Mouse (Mus musculus): ENCODE results near the gene Pla2g15. TPM values are rescaled to one million over a fixed set of nuclear protein-coding genes. Genes with fewer than 3 reads are reported as not detected.

Gene Pla2g15
- polyA plus RNA-seq (2016; fragmentation: Nextera tagmentation; extraction: Ambion mirVana): 18.2 and 18.4 TPM in 2 replicates

DNA sequence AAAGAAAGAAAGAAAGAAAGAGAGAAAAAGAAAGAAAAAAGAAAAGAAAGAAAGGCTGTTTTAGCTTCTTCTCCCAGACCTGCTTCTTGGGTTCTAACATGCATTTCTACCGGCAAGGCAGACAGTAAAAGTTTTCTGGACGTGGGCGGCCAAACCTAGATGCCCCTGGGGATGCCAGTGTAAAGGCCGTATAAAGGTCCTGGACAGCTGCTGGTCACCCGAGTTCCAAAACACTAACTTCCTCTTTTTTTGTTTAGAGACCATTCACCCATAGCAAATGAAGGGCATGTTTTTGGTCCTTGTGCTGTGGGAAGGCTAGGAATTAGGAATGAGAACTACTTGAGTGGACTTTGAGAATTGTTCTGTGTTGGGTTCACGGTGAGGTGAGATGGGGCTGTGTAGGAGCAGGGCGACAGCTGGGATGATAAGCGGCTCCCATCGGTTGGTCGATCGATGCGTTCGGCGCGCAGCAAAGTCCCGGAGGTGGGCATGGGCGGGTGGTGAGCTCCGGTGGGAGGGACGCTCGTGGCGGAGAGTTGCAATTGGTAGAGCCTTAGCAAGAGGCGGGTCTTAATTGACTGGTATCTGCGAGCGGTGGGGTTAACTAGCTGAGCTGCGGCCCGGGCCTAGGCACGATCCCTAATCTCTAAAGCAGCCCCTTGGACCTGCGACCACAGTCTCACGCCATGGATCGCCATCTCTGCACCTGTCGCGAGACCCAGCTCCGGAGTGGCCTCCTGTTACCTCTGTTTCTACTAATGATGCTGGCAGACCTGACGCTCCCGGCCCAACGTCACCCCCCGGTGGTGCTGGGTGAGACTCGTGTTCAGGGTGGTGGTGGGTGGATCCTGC, at the start of gene Pla2g15:
Gene Pla2g15, plus strand, starts transcription at position 599 of the 852 bp plus-strand sequence.
- Histone ChIP-seq H3K27ac (0 out of 2 replicates have a peak within 1 kb of the TSS, but pooled peaks have one; percentile 11), H3K4me1 (peaks cover 6% of the 10 kb centered on the region), H3K9me3 (no peaks in the 10 kb centered on the region), H3K36me3 (peaks cover 5% of the 10 kb centered on the region), H3K4me2 (replicated peaks) (peak within 1 kb of the TSS; percentile 70), H3K27me3 (no peaks in the 10 kb centered on the region), H3K9ac (peak within 1 kb of the TSS; percentile 72), H3K4me3 (peak within 1 kb of the TSS; percentile 81)
- 3% methylated on average over 38 of the region's 38 CpGs for WGBS
- peak; percentile 95 for ATAC-seq (ENCODE audit: insufficient number of reproducible peaks, insufficient read depth, low FRiP score, low TSS enrichment)

GRCm38 (mm10) chr8:106102321-106102720, 47.9 kb upstream of the Pla2g15 start:
- Histone ChIP-seq H3K4me2 (replicated peaks) (no peak overlapping the region), H3K9ac (no peak overlapping the region), H3K27ac (no peak overlapping the region), H3K4me1 (no peaks in the 10 kb centered on the region), H3K9me3 (no peaks in the 10 kb centered on the region), H3K36me3 (peaks cover 24% of the 10 kb centered on the region), H3K27me3 (no peaks in the 10 kb centered on the region), H3K4me3 (no peak overlapping the region)
- no peak for ATAC-seq (ENCODE audit: insufficient number of reproducible peaks, insufficient read depth, low FRiP score, low TSS enrichment)
- WGBS: 89% methylated on average over 4 of the region's 4 CpGs

DNA sequence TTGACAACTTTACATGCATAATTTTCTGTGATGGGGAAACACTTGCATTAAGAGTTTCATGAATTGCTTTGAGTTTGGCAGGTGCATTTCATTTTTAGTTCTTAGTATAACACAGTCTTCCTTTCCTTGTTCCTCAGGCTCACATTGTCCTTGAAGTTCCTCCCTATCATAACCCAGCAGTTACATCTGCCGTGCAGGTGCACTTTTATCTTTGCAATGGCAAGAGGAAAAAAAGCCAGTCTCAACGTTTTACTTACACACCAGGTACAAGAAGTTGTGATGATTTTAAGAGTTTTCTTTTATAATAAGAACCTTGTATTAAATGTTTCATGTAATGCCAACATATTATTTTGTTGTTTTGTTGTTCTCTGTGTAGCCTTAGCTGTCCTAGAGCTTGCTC, 46.3 kb upstream of the Pla2g15 start:
- Histone ChIP-seq H3K27me3 (no peaks in the 10 kb centered on the region), H3K4me3 (no peak overlapping the region), H3K36me3 (peaks cover 34% of the 10 kb centered on the region), H3K9ac (no peak overlapping the region), H3K27ac (no peak overlapping the region), H3K9me3 (no peaks in the 10 kb centered on the region), H3K4me2 (replicated peaks) (no peak overlapping the region), H3K4me1 (no peaks in the 10 kb centered on the region)
- no peak for ATAC-seq (ENCODE audit: insufficient number of reproducible peaks, insufficient read depth, low FRiP score, low TSS enrichment)
- WGBS: 88% methylated on average over 2 of the region's 2 CpGs

GRCm38 (mm10) chr8:106106193-106106592, 44.0 kb upstream of the Pla2g15 start:
- Histone ChIP-seq H3K27me3 (no peaks in the 10 kb centered on the region), H3K4me3 (no peak overlapping the region), H3K4me2 (replicated peaks) (no peak overlapping the region), H3K27ac (no peak overlapping the region), H3K9me3 (no peaks in the 10 kb centered on the region), H3K4me1 (no peaks in the 10 kb centered on the region), H3K36me3 (peaks cover 36% of the 10 kb centered on the region), H3K9ac (no peak overlapping the region)
- WGBS: 98% methylated on average over 1 of the region's 1 CpGs
- no peak for ATAC-seq (ENCODE audit: insufficient number of reproducible peaks, insufficient read depth, low FRiP score, low TSS enrichment)

DNA sequence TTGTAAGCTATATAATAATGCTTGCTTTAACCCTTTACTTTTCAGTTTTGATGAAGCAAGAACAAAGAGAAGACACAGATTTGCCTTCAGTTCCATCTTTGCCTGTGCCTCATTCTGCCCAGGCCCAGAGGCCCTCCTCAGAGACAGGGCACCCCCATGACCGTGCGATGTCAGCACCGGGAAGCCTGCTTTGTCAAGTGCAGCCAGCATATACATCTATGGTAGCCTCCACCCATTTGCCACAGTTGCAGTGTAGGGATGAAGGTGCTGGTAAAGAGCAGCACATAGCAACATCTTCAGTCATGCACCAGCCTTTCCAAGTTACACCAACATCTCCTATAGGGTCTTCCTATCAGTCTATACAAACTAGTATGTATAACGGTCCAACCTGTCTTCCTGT, 42.1 kb upstream of the Pla2g15 start:
- Histone ChIP-seq H3K36me3 (peaks cover 42% of the 10 kb centered on the region), H3K9ac (no peak overlapping the region), H3K4me3 (no peak overlapping the region), H3K4me1 (no peaks in the 10 kb centered on the region), H3K27ac (no peak overlapping the region), H3K4me2 (replicated peaks) (no peak overlapping the region), H3K27me3 (no peaks in the 10 kb centered on the region), H3K9me3 (no peaks in the 10 kb centered on the region)
- 93% methylated on average over 4 of the region's 4 CpGs for WGBS
- ATAC-seq (ENCODE audit: insufficient number of reproducible peaks, insufficient read depth, low FRiP score, low TSS enrichment): no peak

DNA sequence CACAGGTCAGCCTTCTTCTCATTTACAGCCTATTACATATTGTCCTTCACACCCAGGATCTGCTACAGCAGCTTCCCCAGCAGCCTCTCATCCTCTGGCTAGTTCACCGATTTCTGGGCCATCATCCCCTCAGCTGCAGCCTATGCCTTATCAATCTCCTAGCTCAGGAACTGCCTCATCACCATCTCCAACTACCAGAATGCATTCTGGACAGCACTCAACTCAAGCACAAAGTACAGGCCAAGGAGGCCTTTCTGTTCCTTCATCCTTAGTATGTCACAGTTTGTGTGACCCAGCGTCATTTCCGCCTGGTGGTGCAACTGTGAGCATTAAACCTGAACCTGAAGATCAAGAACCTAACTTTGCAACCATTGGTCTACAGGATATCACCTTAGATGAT, 41.5 kb upstream of the Pla2g15 start:
- no peak for ATAC-seq (ENCODE audit: insufficient number of reproducible peaks, insufficient read depth, low FRiP score, low TSS enrichment)
- H3K36me3 ChIP-seq: peaks cover 38% of the 10 kb centered on the region
- H3K27me3 ChIP-seq: no peaks in the 10 kb centered on the region
- H3K4me2 ChIP-seq (replicated peaks): no peak overlapping the region
- no peaks in the 10 kb centered on the region for H3K4me1 ChIP-seq
- no peak overlapping the region for H3K27ac ChIP-seq
- H3K9me3 ChIP-seq: no peaks in the 10 kb centered on the region
- H3K9ac ChIP-seq: no peak overlapping the region
- 92% methylated on average over 3 of the region's 3 CpGs for WGBS
- no peak overlapping the region for H3K4me3 ChIP-seq

DNA sequence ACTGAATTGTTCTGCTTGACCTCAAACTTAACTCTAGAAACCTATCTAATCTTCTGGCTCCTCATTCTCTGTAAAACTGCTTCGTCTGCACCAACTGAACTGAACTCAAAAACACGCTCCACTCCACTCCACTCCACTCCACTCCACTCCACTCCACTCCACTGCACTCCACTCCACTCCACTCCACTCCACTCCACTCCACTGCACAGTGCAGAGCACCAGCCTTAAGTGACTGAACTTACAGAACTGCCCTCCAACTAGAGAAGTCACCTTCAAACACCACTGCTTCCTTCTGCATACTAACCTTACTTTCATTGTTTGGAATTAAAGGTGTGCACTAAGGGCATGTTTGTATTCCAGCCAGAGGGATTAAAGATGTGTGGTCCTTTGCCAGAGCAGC, 38.2 kb upstream of the Pla2g15 start:
- H3K9me3 ChIP-seq: no peaks in the 10 kb centered on the region
- H3K27me3 ChIP-seq: no peaks in the 10 kb centered on the region
- no peak for ATAC-seq (ENCODE audit: insufficient number of reproducible peaks, insufficient read depth, low FRiP score, low TSS enrichment)
- 91% methylated on average over 2 of the region's 2 CpGs for WGBS
- no peak overlapping the region for H3K4me3 ChIP-seq
- H3K4me1 ChIP-seq: no peaks in the 10 kb centered on the region
- no peak overlapping the region for H3K9ac ChIP-seq
- no peak overlapping the region for H3K27ac ChIP-seq
- H3K36me3 ChIP-seq: peaks cover 37% of the 10 kb centered on the region
- no peak overlapping the region for H3K4me2 ChIP-seq (replicated peaks)

- WGBS: 98% methylated on average over 1 of the region's 1 CpGs
- no peak for ATAC-seq (ENCODE audit: insufficient number of reproducible peaks, insufficient read depth, low FRiP score, low TSS enrichment)
- peaks cover 37% of the 10 kb centered on the region for H3K36me3 ChIP-seq
These were observed 37.7 kb upstream of the Pla2g15 start for GRCm38 (mm10) chr8:106112514-106112913.

DNA sequence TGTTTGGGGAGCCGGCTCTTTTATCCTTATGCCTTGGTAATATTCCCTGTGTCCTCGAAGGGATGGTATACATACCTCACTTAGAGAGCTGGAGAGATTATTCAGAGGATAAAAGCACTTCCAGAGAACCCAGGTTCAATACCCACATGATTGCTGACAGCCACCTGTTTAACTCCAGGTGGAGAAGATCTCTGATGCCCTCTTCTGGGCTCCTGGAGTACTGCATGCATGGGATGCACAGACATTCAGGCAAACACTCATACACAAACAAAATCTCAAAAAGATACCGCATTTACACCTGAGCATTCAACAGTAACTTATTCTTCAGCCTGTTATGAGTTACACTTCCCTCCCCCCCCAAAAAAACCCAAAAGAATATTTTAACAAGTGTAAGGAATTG, 34.3 kb upstream of the Pla2g15 start:
- H3K9me3 ChIP-seq: no peaks in the 10 kb centered on the region
- peaks cover 26% of the 10 kb centered on the region for H3K36me3 ChIP-seq
- no peak overlapping the region for H3K4me3 ChIP-seq
- WGBS: 93% methylated on average over 3 of the region's 3 CpGs
- no peak overlapping the region for H3K27ac ChIP-seq
- H3K27me3 ChIP-seq: no peaks in the 10 kb centered on the region
- ATAC-seq (ENCODE audit: insufficient number of reproducible peaks, insufficient read depth, low FRiP score, low TSS enrichment): no peak
- H3K4me2 ChIP-seq (replicated peaks): no peak overlapping the region
- no peaks in the 10 kb centered on the region for H3K4me1 ChIP-seq
- H3K9ac ChIP-seq: no peak overlapping the region

More at GRCm38 (mm10) chr8:106112514-106112913, 37.7 kb upstream of the Pla2g15 start:
- no peaks in the 10 kb centered on the region for H3K27me3 ChIP-seq
- no peak overlapping the region for H3K4me3 ChIP-seq
- no peaks in the 10 kb centered on the region for H3K9me3 ChIP-seq
- H3K9ac ChIP-seq: no peak overlapping the region
- no peaks in the 10 kb centered on the region for H3K4me1 ChIP-seq
- H3K27ac ChIP-seq: no peak overlapping the region
- no peak overlapping the region for H3K4me2 ChIP-seq (replicated peaks)

DNA sequence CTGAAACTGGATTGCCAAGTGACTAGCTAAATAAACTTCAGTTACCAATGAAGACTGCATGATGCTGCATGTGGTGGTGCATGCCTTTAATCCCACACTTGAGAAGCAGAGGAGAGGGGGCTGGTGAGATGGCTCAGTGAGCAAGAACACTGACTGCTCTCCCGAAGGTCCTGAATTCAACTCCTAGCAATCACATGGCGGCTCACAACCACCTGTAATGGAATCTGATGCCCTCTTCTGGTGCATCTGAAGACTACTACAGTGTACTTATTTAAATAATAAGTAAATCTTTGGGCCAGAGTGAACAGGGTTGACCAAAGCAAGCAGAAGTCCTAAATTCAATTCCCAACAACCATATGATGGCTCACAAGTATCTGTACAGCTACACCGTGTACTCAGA, 26.8 kb upstream of the Pla2g15 start:
- Histone ChIP-seq H3K4me1 (no peaks in the 10 kb centered on the region), H3K9me3 (no peaks in the 10 kb centered on the region), H3K9ac (no peak overlapping the region), H3K27ac (no peak overlapping the region), H3K4me2 (replicated peaks) (no peak overlapping the region), H3K4me3 (no peak overlapping the region), H3K36me3 (peaks cover 33% of the 10 kb centered on the region), H3K27me3 (no peaks in the 10 kb centered on the region)
- 87% methylated on average over 3 of the region's 3 CpGs for WGBS
- no peak for ATAC-seq (ENCODE audit: insufficient number of reproducible peaks, insufficient read depth, low FRiP score, low TSS enrichment)

GRCm38 (mm10) chr8:106126055-106126454, 24.1 kb upstream of the Pla2g15 start:
- ATAC-seq (ENCODE audit: insufficient number of reproducible peaks, insufficient read depth, low FRiP score, low TSS enrichment): no peak
- no peak overlapping the region for H3K4me2 ChIP-seq (replicated peaks)
- no peak overlapping the region for H3K9ac ChIP-seq
- no peak overlapping the region for H3K4me3 ChIP-seq
- no peak overlapping the region for H3K27ac ChIP-seq
- H3K36me3 ChIP-seq: peaks cover 44% of the 10 kb centered on the region
- no peaks in the 10 kb centered on the region for H3K4me1 ChIP-seq
- no peaks in the 10 kb centered on the region for H3K9me3 ChIP-seq
- H3K27me3 ChIP-seq: no peaks in the 10 kb centered on the region
- 81% methylated on average over 1 of the region's 1 CpGs for WGBS

GRCm38 (mm10) chr8:106127054-106127453, 23.1 kb upstream of the Pla2g15 start:
- H3K9me3 ChIP-seq: no peaks in the 10 kb centered on the region
- H3K36me3 ChIP-seq: peaks cover 52% of the 10 kb centered on the region
- no peak overlapping the region for H3K9ac ChIP-seq
- H3K27ac ChIP-seq: no peak overlapping the region
- H3K4me1 ChIP-seq: no peaks in the 10 kb centered on the region
- H3K4me2 ChIP-seq (replicated peaks): no peak overlapping the region
- WGBS: 82% methylated on average over 3 of the region's 3 CpGs
- H3K4me3 ChIP-seq: no peak overlapping the region
- peaks cover 1% of the 10 kb centered on the region; the same call in 1 of the 2 replicates for H3K27me3 ChIP-seq
- no peak for ATAC-seq (ENCODE audit: insufficient number of reproducible peaks, insufficient read depth, low FRiP score, low TSS enrichment)
